Mouse (Mus musculus) heart, adult 8-10 months (tissue): Measurements from ENCODE around the gene Tmem273. TPM values are rescaled to one million over a fixed set of nuclear protein-coding genes. Genes with fewer than 3 reads are reported as not detected.

Experiments
- DNase-seq: peaks from one replicate; pipeline ENCODE4 v3.0.0; 2022; ENCODE audit warnings: low spot score
- total RNA-seq, 4 experiments: library from RNA; stranded (reverse); gene quantifications; 2 replicates each; pipeline ENCODE4 v1.2.4; 2022

Gene Tmem273
- total RNA-seq, 4 experiments from 2014 or later = 0.19 to 1.9 (median 1.1) TPM

DNA sequence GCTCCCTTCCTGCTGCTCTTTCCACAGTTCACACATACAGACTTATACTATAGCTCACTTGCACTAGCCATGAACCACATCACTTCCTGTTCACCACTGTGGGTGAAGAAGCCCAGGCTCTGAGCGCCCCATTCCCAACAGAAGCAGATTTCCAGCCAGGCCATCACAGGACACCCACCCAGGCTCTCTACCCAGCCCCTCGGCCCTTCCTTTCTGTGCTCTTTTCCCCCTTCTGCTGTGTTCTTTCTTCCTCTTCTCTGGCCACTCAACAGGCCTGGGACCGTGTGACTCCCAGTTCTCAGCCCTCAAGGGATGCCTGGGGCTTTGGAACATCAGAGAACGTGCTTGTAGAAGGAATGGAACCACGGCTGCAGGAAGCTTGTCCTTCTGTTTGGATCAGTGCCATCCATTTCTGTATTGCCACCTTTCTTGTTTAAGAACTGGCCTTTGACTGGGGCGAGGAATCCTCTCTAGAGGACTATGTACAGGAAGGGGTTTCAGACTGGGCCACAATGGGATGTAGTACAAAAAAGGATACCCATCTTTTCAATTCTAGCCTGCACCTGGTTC is 73.3 kb downstream of the Tmem273 start:
- DNase-seq = no peak

DNA sequence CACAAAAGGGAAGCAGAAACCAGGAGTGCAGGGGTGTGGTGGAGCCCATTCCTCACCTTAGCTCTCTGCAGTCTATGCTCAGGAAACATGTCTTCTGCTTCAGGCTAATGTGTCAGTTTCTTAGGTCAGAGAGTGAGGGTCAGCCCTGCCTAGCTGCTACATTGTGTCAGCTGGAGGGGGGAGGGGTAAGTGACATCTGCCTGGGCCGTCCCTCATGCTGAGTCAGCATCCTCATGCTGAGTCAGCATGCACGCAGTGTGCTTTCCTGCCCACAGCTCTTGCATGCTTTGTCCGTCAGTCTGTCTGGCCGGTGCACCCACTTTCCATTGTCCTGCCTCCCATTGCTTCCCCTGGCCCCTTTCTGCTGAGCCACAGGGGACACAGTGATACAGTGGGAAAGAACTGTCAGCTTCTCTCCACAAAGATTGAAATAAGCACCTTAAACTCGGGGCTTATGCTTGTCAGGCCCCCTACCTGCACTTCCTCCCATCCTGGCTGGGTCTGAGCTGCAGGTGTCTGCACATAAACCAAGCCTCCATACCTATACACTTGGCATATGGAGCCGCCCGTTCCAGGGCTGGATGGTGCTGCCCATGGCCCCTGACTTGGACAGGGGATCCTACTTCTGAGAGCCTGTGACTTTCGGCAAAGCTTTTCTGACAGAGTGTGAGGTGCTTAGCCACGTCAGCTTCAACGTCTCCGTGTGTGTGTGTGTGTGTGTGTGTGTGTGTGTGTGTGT is 74.2 kb downstream of the Tmem273 start:
- no peak for DNase-seq

DNA sequence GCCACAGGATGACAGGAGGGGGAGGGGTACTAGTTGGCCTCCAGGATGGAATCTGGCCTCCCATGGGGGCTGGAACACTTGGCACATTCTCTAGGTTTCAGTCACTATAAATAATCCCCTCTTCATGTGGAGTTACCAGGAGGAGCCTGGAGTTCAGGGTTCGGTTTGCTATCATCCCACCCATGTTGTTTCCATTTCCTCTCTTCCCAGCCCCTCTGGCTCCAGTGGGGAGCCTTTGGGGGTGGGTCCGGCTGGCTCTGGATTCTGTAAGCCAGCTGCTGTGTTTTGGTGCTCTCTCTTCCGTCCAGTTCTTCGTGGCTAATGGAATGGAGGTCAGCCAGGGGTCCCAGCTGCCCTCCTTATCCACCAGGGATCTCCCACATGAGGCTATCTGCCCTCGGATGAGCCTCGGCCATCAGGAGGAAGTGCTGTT is 75.4 kb downstream of the Tmem273 start:
- DNase-seq = peak; percentile 50

DNA sequence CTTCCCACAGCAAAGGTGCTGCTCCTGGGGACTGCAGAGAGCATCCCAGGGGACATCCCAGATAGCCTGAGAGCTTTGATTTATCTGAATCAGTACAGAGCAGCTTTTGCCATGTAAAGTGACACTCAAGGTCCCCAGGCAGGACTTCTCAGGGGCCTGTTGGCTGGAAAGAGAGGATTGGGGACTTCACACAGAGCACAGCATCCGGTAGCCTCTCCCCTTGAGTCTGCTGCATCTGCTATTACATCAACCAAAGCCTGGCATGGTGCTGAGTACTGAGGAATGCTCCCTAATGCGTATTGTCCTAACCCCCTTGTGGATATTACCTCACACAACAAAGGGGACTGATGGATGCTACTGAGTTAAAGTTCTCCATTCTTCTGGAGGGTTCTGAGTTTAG is 75.9 kb downstream of the Tmem273 start:
- DNase-seq = no peak

DNA sequence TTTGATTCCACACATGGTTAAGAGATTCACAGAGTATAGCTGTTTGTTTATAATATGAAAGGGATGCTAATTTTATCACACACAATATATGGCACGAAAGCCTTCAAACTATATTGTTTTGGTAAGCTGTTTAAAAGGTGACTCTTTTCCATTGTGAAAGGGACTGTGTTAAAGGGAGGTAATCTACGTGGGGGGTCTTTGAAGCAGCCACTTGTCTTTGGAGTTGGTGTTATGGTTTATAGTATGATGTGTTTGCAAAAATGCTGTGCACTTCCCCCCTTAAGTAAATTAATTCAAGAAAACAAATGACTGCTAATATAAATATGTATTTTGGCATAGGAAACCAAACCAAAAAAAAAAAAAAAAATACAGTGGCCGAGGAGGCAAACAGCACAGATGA is 79.6 kb downstream of the Tmem273 start:
- no peak for DNase-seq

Other genes with a start within 250 kb of the Tmem273 start
- gene Prrxl1, start 186.6 kb upstream of the Tmem273 start, total RNA-seq = not detected
- gene 3425401B19Rik, start 100.7 kb upstream of the Tmem273 start, total RNA-seq = 100 to 1,000 TPM; 124 to 148 (median 138) TPM
- not detected for gene Fam170b, start 48.0 kb downstream of the Tmem273 start, total RNA-seq
- gene Vstm4, start 70.8 kb downstream of the Tmem273 start, total RNA-seq = 1 to 10 TPM; 5.6 to 8.9 (median 7.5) TPM
- gene Lrrc18, start 205.4 kb downstream of the Tmem273 start, total RNA-seq = under 1 TPM; 0.16 to 0.32 (median 0.21) TPM